Mouse (Mus musculus): ENCODE results near the gene Gm6793.

DNA sequence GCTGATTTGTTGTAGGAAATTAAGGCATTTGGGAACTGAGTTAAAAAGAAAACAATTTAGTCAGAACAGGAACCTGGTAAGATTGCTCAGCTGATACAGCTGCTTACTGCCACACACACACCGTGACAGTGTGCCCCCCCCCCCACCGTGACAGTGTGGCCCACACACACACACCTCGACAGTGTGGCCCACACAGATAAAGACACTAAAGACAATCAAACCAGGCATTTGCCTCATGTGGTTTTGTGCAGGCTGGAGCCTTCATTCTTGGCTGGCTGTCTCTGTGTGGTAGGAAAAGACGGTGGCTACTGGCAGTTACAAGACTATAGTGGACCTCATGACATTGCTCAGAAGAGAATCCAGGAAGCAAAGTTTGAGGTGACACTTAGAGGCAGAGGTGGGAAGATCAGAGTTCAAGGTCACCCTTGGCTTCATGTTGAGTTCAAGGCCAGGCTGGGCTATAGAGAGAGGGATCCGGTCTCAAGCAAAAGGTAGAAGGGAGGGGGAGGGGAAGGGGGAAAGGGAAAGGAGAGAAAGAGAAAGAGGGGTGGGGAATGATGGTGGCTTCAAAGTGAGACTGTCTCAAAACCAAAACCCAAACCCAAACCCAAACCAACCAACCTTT lies 47.5 kb downstream of the Gm6793 start:
- TF ChIP-seq CTCF (IDR thresholded peaks at IDR 0.05; ENCODE audit: low read depth), result no peak
- TF ChIP-seq EP300 (IDR thresholded peaks at IDR 0.05; ENCODE audit: low read depth), result no peak
